Mouse (Mus musculus): Measurements from ENCODE around the gene Ang4.
"Not testable (repeated sequence)": the region's sequence is repeated elsewhere in the genome, so short reads cannot be mapped to it uniquely, and the experiment has no call there.

Gene Ang4

GRCm38 (mm10) chr14:51773490-51773889 is at the start of gene Ang4:
Ang4 (minus strand) TSS chr14:51773590.
- DNase-seq (ENCODE audit: low read depth, low spot score): no peak

GRCm38 (mm10) chr14:51799746-51800145 is 26.4 kb upstream of the Ang4 start, which contains the start of gene AY358078:
AY358078 (plus strand) TSS chr14:51800046.
- no peak for DNase-seq (ENCODE audit: low read depth, low spot score)

- DNase-seq (ENCODE audit: low read depth, low spot score): no peak
Observed at GRCm38 (mm10) chr14:51794106-51794505, 20.7 kb upstream of the Ang4 start.

GRCm38 (mm10) chr14:51789196-51789595 is 15.8 kb upstream of the Ang4 start:
- no peak for DNase-seq (ENCODE audit: low read depth, low spot score)

- no peak for DNase-seq (ENCODE audit: low read depth, low spot score)
Observed at GRCm38 (mm10) chr14:51787061-51787460, 13.7 kb upstream of the Ang4 start.

GRCm38 (mm10) chr14:51786335-51786734 is 12.9 kb upstream of the Ang4 start:
- no peak for DNase-seq (ENCODE audit: low read depth, low spot score)

- DNase-seq (ENCODE audit: low read depth, low spot score): no peak
Observed at GRCm38 (mm10) chr14:51778865-51779481, 5.6 kb upstream of the Ang4 start.

- no peak for DNase-seq (ENCODE audit: low read depth, low spot score)
Observed at GRCm38 (mm10) chr14:51777791-51778190, 4.4 kb upstream of the Ang4 start.

GRCm38 (mm10) chr14:51771378-51771777 is 2.0 kb downstream of the Ang4 start:
- not testable (repeated sequence) for DNase-seq (ENCODE audit: low read depth, low spot score)

GRCm38 (mm10) chr14:51755944-51756343 is 17.4 kb downstream of the Ang4 start:
- no peak for DNase-seq (ENCODE audit: low read depth, low spot score)

GRCm38 (mm10) chr14:51740347-51741170 is 32.8 kb downstream of the Ang4 start:
- no peak for DNase-seq (ENCODE audit: low read depth, low spot score)

GRCm38 (mm10) chr14:51739150-51739993 is 34.0 kb downstream of the Ang4 start:
- DNase-seq (ENCODE audit: low read depth, low spot score): no peak

GRCm38 (mm10) chr14:51738411-51739149 is 34.8 kb downstream of the Ang4 start:
- no peak for DNase-seq (ENCODE audit: low read depth, low spot score)

- no peak for DNase-seq (ENCODE audit: low read depth, low spot score)
Observed at GRCm38 (mm10) chr14:51737967-51738366, 35.4 kb downstream of the Ang4 start.

- no peak for DNase-seq (ENCODE audit: low read depth, low spot score)
Observed at GRCm38 (mm10) chr14:51717083-51717482, 56.3 kb downstream of the Ang4 start, which contains the start of gene Gm5800. Gm5800 (minus strand) TSS chr14:51717183.
